Mouse (Mus musculus) adrenal gland, adult 18-20 months (tissue): ENCODE data around the gene Ptprs. TPM values are rescaled to one million over a fixed set of nuclear protein-coding genes. Genes with fewer than 3 reads are reported as not detected.

Experiments
- DNase-seq, 2 experiments: peaks; one replicate each; pipeline ENCODE4 v3.0.0; 2021 to 2022; ENCODE audit warnings: low spot score in 2 of 2
- microRNA-seq, 2 experiments: library from miRNA; unstranded; fragments of <30 nt; microRNA quantifications; one replicate each; pipeline ENCODE4 v1.2.0; 2021; ENCODE audit warnings: borderline number of aligned reads in 2 of 2
- total RNA-seq, 2 experiments: library from RNA; stranded (reverse); gene quantifications; 1 replicate in 1 of 2; 2 replicates in 1 of 2; pipeline ENCODE4 v1.2.3; 2021

Gene Ptprs
- total RNA-seq, 2 experiments from 2014 or later = 130 to 188 TPM

DNA sequence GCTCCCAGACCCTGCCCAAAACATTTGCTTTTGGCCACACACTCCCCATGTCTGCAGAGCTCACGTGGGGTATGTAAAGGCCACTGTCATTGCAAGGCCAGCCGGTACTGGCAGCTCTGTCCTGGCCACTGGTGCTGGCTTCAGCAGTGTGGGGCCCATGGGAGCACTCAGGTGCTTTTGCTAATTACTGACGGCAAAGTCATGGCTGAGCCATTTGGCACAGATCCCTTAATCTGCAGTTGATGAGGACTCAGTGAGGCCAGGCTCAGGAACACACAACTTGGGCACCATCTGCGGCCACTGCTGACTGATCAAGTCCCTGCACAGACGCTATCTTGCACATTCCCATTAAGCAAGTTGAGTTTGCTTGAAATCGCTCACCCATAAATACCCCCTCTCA, 91.4 kb downstream of the Ptprs start:
- DNase-seq = no peak

DNA sequence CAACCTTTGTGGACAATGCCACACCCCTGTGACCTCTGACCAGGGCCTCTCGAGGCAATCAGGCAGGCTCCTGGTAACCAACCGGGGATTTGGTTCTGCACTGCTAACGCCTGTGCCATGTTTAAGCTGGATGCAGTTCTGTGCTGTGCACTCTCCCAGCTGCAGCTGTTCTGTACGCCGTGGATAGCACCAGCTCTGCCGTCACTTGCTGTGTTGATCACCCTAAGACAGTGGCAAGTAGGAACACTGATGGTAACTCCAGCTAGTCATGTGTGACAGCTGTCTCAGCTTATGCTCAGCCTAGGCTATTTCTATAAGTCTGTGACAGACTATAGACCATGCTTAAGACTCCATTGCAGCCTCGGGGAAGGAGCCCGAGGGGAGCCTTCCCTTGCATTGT, 93.3 kb downstream of the Ptprs start:
- DNase-seq = no peak

DNA sequence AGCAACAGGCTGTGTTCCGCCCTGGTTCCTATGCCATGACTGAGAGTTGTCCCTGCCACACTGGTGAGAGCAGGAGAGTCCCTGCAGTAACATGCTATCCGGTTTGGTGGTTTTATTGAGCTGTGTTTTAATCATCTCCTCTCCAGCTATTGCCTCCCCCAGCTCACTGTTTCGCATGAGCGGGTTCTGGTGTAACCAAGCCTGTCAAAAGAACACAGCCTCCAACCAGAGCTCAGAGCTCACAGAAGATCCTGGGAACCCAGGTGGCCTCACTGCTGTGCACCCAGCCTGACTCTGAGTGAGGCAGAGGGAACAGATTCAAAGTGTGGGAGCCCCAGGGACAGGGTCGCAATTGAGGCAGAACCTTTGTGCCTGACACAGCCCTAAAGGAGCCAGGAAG, 95.1 kb downstream of the Ptprs start:
- no peak for DNase-seq

DNA sequence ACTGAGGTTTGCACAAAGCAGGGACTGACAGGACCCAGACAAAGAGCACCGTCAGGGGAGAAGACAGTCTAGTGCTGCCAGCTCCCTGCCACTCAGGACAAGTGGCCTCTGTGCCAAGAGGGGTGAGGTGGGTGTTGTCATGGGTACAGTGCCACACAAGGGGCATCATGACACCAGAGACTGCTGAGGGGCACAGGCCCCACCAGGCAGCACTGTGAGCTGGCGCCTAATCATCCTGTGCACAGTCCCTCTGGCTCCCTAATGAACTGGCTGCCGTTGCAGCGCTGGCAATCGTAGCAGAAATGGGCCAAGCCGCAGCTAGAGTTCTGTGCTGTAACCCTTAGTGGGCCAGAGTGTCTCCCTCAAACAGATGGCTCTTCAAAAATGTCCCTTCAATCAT, 96.0 kb downstream of the Ptprs start:
- no peak for DNase-seq

DNA sequence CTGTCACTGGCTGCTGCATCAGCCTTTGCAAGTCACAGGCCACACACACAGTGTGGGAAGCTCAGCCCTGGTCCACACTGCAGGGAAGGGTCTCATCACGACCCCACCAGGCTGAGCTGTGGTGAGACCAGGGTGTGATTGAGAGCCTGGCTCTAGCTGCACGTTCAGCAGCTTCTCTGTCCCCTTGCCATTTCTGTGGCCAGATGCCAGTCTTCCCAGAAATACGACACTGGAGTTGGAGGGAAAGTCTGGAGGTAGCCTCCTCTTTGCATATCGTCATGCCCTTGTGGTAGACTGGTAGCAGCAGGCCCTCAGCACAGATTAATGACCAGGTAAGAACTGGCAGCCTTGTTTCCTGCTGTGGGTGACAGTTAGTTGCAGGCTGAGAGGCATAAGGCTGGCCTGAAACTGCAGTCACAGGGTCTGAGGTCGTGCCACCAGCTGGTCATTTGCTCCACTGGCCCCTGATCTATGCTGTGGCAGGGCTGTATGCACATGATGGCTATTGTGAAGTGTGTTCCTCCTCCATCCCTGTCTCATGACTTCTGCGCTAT, 96.9 kb downstream of the Ptprs start:
- DNase-seq = no peak

DNA sequence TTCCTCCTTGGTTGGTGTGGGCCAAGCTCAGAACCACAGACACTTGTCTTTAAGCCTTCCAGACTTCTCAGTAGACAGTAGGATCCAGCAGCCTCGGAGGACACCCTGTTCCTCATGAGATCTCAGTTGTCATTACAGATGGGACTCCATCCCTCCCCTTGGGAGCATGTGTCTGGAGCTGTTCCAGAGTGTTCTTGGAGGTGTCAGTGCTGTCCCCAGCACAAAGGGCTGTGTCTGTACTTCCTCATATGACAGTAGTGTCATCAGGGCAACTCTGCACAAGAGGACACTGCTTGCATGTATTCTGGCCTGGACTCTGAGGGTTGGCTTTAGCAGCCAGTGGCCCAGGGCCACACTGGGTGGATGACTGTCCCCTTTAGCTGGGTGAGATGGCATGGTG, 101.4 kb downstream of the Ptprs start:
- no peak for DNase-seq

DNA sequence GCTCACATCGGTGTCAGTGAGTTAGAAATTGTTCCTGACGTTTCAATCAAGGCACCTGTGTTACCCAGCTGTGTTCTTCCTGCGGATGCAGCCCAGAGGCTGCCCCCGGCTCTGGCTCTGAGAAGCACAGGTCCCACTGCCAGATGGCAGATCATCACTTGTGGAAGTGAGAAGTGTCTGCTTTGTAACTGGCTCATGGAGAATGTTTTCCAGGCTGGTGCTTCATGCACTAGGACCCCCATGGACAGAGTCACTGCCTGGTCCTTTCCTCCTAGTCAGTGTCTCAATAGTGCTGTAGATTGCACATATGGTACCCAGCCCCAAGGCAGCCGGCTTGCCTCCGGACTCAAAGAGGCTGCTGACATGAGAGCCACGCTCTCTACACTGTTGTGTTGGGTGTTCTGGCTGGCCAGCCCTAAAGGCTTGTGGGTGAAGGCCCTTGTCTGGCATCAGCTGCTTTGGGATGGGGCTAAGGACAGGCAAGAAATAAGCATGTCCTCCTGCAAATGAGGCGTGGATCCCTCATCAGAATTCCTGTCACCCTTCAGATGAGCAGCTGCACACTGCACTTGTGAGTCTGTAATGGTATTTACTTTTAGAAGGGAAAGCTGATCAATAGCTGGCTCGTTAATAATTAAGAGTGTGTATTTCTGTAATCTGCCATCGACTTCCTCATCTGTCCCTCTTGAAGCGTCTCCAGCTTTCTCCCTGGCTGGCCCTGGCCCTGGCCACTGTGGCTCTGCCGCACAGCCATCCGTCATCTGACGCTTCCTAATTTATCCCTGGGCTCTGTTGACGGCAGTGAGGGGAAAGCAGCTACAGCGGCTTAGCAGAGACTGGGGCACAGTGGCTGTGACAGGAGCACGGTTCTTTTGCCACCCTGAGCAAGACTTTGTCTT, 102.9 kb downstream of the Ptprs start:
- DNase-seq = no peak

DNA sequence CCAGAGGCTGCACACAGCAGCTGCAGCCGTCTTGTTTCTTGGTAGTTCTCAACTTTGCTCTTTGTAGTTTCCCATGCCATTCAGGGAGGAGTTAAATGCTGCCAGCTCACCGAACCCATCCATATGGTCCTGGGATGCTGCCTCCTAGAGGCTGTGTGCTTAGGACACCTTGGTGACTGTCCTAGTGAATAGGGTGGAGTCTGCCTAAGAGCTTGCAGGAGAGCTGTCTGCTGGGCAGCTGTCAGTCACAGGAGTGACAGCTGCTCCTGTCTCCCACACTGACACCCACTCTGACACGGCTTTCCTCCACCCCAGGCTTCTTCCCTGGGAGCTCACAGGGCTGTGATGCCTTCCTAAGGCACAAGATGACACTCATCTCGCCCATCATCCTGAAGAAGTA, 104.2 kb downstream of the Ptprs start:
- no peak for DNase-seq

DNA sequence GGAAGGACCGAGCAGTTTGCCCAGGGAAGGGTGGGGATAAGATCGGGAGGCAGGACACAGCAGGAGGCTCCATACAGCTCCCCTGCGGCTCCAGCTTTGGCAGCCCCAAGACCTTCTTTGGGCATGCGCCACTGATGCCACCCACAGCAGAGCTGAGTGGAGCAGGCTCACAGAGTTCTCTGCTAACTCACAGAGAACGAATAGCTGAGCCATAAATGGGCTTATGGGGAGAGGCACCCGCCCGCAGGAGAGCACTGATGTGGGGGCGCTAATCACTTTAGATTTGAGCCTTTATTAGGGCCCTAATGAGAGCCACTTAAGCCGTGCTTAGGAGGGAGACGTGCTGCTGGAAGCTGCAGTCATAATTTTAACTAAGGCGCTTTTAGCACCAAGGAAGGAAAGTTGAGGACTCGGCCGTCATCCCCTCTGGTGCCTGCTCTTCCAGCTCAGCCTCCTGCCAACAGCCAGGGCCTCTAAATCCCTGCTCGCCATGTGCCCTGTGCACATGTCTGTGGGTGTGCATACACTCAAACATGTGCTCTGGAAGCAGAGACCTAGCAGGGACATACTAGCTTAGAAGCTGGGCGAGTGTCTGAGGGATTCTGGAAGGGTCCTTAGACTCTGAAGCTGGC, 105.1 kb downstream of the Ptprs start:
- DNase-seq = no peak

DNA sequence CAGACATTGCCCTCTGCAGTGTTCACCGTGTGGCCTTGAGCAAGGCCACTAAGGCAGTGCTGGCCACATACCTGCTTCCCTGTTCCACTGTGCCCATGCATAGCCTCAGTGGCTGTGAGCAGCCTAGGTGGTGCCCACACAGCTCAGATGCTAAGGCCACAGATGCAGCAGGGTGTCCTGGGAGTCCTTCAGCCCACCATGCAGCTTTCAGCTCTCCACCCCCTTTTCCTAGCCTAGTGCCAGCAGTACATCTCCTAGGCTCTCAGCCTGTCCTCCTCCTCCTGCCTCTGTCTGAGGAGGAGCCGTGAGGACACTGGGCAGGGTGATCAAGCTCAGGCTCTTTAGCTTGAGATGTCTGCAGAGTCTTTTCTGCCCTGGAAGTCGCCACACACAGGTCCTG, 106.2 kb downstream of the Ptprs start:
- DNase-seq = no peak

DNA sequence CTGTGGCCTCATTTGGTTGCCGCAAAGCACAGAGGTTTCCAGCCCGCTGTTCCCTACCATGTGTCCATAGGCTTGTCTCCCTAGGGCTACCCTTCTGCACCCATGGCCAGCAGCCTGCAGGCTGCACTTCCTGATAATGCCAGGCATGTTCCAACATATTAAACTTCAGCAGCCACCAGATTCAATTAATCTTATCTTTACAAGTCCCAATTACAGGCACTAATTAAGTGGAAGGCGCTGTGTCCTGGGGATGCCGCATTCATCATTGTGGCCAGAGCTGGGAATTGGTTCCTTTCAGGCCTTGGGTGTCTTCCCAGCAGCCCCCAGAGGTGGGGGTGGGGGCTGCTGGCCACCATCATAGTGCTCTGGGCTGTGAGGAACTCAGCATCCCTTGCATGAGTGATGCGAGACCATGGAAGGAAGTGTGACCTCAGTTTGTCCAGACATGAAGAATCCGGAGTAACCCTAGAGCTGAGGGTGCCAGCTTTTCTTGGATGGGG, 107.9 kb downstream of the Ptprs start:
- DNase-seq = no peak

DNA sequence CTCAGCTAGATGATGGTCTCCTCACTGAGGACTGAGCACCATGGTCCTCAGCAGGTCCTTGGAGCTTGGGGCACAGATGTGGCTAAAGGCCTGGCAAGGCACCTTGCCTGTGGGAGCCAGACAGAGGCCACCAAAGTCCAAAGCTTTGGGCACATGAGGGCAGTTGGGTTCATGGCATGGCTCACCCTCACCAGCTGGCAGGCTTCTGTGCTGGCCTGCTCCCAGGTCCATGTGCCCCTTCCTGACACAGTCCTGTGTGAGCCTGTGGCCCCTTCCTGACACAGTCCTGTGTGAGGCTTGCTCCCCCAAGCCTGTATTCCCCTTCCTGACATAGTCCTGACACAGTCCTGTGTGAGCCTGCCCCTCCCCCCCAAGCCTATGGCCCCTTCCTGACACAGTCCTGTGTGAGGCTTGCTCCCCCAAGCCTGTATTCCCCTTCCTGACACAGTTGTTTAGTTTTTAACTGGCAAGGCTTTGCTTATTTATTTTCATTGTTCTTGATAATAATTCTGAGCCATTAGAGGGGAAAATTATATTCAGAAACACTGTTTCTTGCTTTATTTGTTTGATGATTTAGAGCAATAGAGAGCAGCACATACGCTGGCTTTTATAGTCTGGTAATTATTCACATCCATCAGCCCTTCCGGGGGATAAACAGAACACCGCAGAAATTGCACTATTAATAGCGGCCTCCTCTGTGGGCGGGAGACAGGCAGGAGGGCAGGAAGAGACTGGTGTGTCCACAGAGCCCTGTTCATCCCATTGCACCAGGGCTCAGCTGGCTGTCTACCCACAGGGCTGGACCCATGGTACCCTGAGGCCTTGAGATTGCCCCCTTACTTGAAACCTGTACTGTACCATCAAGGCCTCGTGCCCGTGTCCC, 110.3 kb downstream of the Ptprs start:
- DNase-seq = no peak

Small RNAs within 50 kb of the gene (microRNA-seq; reads per million reads assigned to microRNA genes)
- gene Mir6977 = 0 to 0.47 reads per million in 2 experiments

Other genes starting within 250 kb of the Ptprs start
- 10 to 100 TPM; 29.2 to 30.2 TPM for gene Fem1a, start 219.7 kb downstream of the Ptprs start, total RNA-seq
- gene Ticam1, start 199.7 kb downstream of the Ptprs start, total RNA-seq = 10 to 100 TPM; 23.1 to 26.7 TPM
- gene Plin3, start 183.6 kb downstream of the Ptprs start, total RNA-seq = 10 to 100 TPM; 66.0 to 84.7 TPM
- not detected for gene Arrdc5, start 176.2 kb downstream of the Ptprs start, total RNA-seq
- 1 to 10 TPM; 1.8 to 3.1 TPM for gene Uhrf1, start 173.2 kb downstream of the Ptprs start, total RNA-seq
- 10 to 100 TPM; 31.9 to 39.9 TPM for gene Kdm4b, start 150.4 kb downstream of the Ptprs start, total RNA-seq
- gene Znrf4, start 35.9 kb upstream of the Ptprs start, total RNA-seq = not detected
- 1 to 10 TPM in 1 of 2 experiments, under 1 TPM in 1; 0.86 to 1.0 TPM for gene Gm20219, start 77.9 kb upstream of the Ptprs start, total RNA-seq
- 100 to 1,000 TPM; 117 to 153 TPM for gene Safb2, start 108.1 kb upstream of the Ptprs start, total RNA-seq
- gene Safb, start 108.3 kb upstream of the Ptprs start, total RNA-seq = 100 to 1,000 TPM; 108 to 136 TPM
- gene 2410015M20Rik, start 133.3 kb upstream of the Ptprs start, total RNA-seq = 100 to 1,000 TPM; 360 to 384 TPM
- 100 to 1,000 TPM; 765 to 908 TPM for gene Rpl36, start 136.9 kb upstream of the Ptprs start, total RNA-seq
- gene Lonp1, start 150.4 kb upstream of the Ptprs start, total RNA-seq = 100 to 1,000 TPM; 458 to 700 TPM
- 1 to 10 TPM; 2.4 to 4.3 TPM for gene Catsperd, start 151.7 kb upstream of the Ptprs start, total RNA-seq
- gene Ranbp3, start 196.8 kb upstream of the Ptprs start, total RNA-seq = 10 to 100 TPM; 64.9 to 75.7 TPM
- 100 to 1,000 TPM; 276 to 402 TPM for gene Ndufa11, start 241.3 kb upstream of the Ptprs start, total RNA-seq
- 10 to 100 TPM; 20.1 to 26.1 TPM for gene Vmac, start 241.5 kb upstream of the Ptprs start, total RNA-seq